Mouse (Mus musculus) neutrophil, adult 65 days (primary cell): ENCODE measurements around the gene Olfr155. TPM values are rescaled to one million over a fixed set of nuclear protein-coding genes. Genes with fewer than 3 reads are reported as not detected.

Experiments
- total RNA-seq: library from RNA; stranded (reverse); gene quantifications from 2 replicates; pipeline ENCODE4 v1.2.4, GENCODE M21; 2023

The Olfr155 gene
- total RNA-seq: not detected in 2 replicates

GRCm38 (mm10) chr4:43851265-43851664, at the start of gene Olfr155:
Gene Olfr155 (plus strand): TSS chr4:43851565.

GRCm38 (mm10) chr4:43823845-43824337, 27.5 kb upstream of the Olfr155 start, which contains the start of gene Olfr156:
Gene Olfr156 (minus strand): TSS chr4:43823895.

GRCm38 (mm10) chr4:43840101-43840500, 11.3 kb upstream of the Olfr155 start, which contains the start of gene Olfr157:
Gene Olfr157 (minus strand): TSS chr4:43840201.

GRCm38 (mm10) chr4:43875160-43875918, 24.0 kb downstream of the Olfr155 start, which contains the start of gene Reck:
Gene Reck (plus strand): TSS chr4:43875530.

Other genes with a start within 250 kb of the Olfr155 start
- 0.28 and 0.32 TPM in 2 replicates for gene Npr2, start 219.6 kb upstream of the Olfr155 start, total RNA-seq
- gene Spag8, start 198.0 kb upstream of the Olfr155 start, total RNA-seq: not detected in 2 replicates
- gene Hint2, start 195.1 kb upstream of the Olfr155 start, total RNA-seq: 4.9 and 7.9 TPM in 2 replicates
- 0.28 and 0.93 TPM in 2 replicates for gene Tmem8b, start 182.6 kb upstream of the Olfr155 start, total RNA-seq
- not detected in 2 replicates for gene Fam221b, start 182.4 kb upstream of the Olfr155 start, total RNA-seq
- gene Olfr70, start 150.8 kb upstream of the Olfr155 start, total RNA-seq: not detected in 2 replicates
- gene Olfr71, start 141.3 kb upstream of the Olfr155 start, total RNA-seq: not detected in 2 replicates
- gene Hrct1, start 124.4 kb upstream of the Olfr155 start, total RNA-seq: not detected in 2 replicates
- not detected in 2 replicates for gene Spaar, start 121.5 kb upstream of the Olfr155 start, total RNA-seq
- gene Olfr159, start 80.6 kb upstream of the Olfr155 start, total RNA-seq: not detected in 2 replicates
- gene Olfr156, start 27.7 kb upstream of the Olfr155 start, total RNA-seq: not detected in 2 replicates
- gene Olfr157, start 11.4 kb upstream of the Olfr155 start, total RNA-seq: not detected in 2 replicates
- gene Reck, start 24.0 kb downstream of the Olfr155 start, total RNA-seq: 16.5 and 17.8 TPM in 2 replicates
- 152 and 192 TPM in 2 replicates for gene Glipr2, start 105.8 kb downstream of the Olfr155 start, total RNA-seq
- 0.69 and 1.3 TPM in 2 replicates for gene Ccin, start 131.9 kb downstream of the Olfr155 start, total RNA-seq
- gene Clta, start 152.9 kb downstream of the Olfr155 start, total RNA-seq: 163 and 167 TPM in 2 replicates
- 17.8 and 21.8 TPM in 2 replicates for gene Gne, start 232.6 kb downstream of the Olfr155 start, total RNA-seq